Mouse (Mus musculus): Measurements from ENCODE around the gene Plcl2. TPM values are rescaled to one million over a fixed set of nuclear protein-coding genes. Genes with fewer than 3 reads are reported as not detected.

Plcl2 gene
- total RNA-seq, 1 experiment = 2.7 TPM

- Histone ChIP-seq H3K27ac (ENCODE audit: insufficient read depth, low read depth, low read length, poor library complexity, severe bottlenecking) (no peak overlapping the region), H3K9ac (ENCODE audit: insufficient read depth, low read depth, low read length, poor library complexity, severe bottlenecking) (no peak overlapping the region), H3K4me1 (ENCODE audit: control insufficient read depth in 2 of 2, insufficient read depth in 2 of 2, low read length in 2 of 2, poor library complexity in 1 of 2) (no peaks in the 10 kb centered on the region), H3K36me3 (ENCODE audit: control insufficient read depth, insufficient read depth, low read length, poor library complexity, severe bottlenecking) (no peaks in the 10 kb centered on the region), H3K9me3 (ENCODE audit: control insufficient read depth, insufficient read depth, low read depth, low read length) (no peaks in the 10 kb centered on the region), H3K4me3 (ENCODE audit: insufficient read depth in 1 of 2, low read depth in 1 of 2, low read length in 2 of 2, poor library complexity in 1 of 2, severe bottlenecking in 1 of 2) (no peak overlapping the region)
- in situ Hi-C loops (cut with MboI; ENCODE audit: low sequenced_read_pairs in 2 of 2, unreplicated experiment in 2 of 2) = no loop called here
- TF ChIP-seq CHD2 (IDR thresholded peaks at IDR 0.05; ENCODE audit: low read depth, low read length) (no peak), ZNF384 (IDR thresholded peaks at IDR 0.05; ENCODE audit: low read depth, low read length) (no peak), HCFC1 (IDR thresholded peaks at IDR 0.05; ENCODE audit: borderline replicate concordance, insufficient read depth, low read length) (no peak), MAFK (IDR thresholded peaks at IDR 0.05; ENCODE audit: insufficient read depth, low read depth, low read length) (no peak), ZC3H11A (IDR thresholded peaks at IDR 0.05; ENCODE audit: borderline replicate concordance, low read depth, low read length) (no peak)
- DNase-seq (ENCODE audit: low read depth, low spot score) = no peak
These were observed 39.4 kb upstream of the Plcl2 start for GRCm38 (mm10) chr17:50469543-50470431.

- H3K9me3 ChIP-seq (ENCODE audit: control insufficient read depth, insufficient read depth, low read depth, low read length) = no peaks in the 10 kb centered on the region
- H3K9ac ChIP-seq (ENCODE audit: insufficient read depth, low read depth, low read length, poor library complexity, severe bottlenecking) = no peak overlapping the region
- no peak for DNase-seq (ENCODE audit: low read depth, low spot score)
- H3K4me3 ChIP-seq (ENCODE audit: insufficient read depth in 1 of 2, low read depth in 1 of 2, low read length in 2 of 2, poor library complexity in 1 of 2, severe bottlenecking in 1 of 2) = no peak overlapping the region
- in situ Hi-C loops (cut with MboI; ENCODE audit: low sequenced_read_pairs in 2 of 2, unreplicated experiment in 2 of 2) = no loop called here
- no peak overlapping the region for H3K27ac ChIP-seq (ENCODE audit: insufficient read depth, low read depth, low read length, poor library complexity, severe bottlenecking)
- no peaks in the 10 kb centered on the region for H3K36me3 ChIP-seq (ENCODE audit: control insufficient read depth, insufficient read depth, low read length, poor library complexity, severe bottlenecking)
- no peak for TF ChIP-seq MAFK (IDR thresholded peaks at IDR 0.05; ENCODE audit: insufficient read depth, low read depth, low read length)
- TF ChIP-seq ZNF384 (IDR thresholded peaks at IDR 0.05; ENCODE audit: low read depth, low read length) = no peak
- no peak for TF ChIP-seq ZC3H11A (IDR thresholded peaks at IDR 0.05; ENCODE audit: borderline replicate concordance, low read depth, low read length)
- no peak for TF ChIP-seq HCFC1 (IDR thresholded peaks at IDR 0.05; ENCODE audit: borderline replicate concordance, insufficient read depth, low read length)
- TF ChIP-seq CHD2 (IDR thresholded peaks at IDR 0.05; ENCODE audit: low read depth, low read length) = no peak
- no peaks in the 10 kb centered on the region for H3K4me1 ChIP-seq (ENCODE audit: control insufficient read depth in 2 of 2, insufficient read depth in 2 of 2, low read length in 2 of 2, poor library complexity in 1 of 2)
These were observed 38.6 kb upstream of the Plcl2 start for GRCm38 (mm10) chr17:50470432-50471078.

GRCm38 (mm10) chr17:50471230-50471629 lies 38.0 kb upstream of the Plcl2 start:
- TF ChIP-seq MAFK (IDR thresholded peaks at IDR 0.05; ENCODE audit: insufficient read depth, low read depth, low read length) (no peak), CHD2 (IDR thresholded peaks at IDR 0.05; ENCODE audit: low read depth, low read length) (no peak), ZC3H11A (IDR thresholded peaks at IDR 0.05; ENCODE audit: borderline replicate concordance, low read depth, low read length) (no peak), ZNF384 (IDR thresholded peaks at IDR 0.05; ENCODE audit: low read depth, low read length) (no peak), HCFC1 (IDR thresholded peaks at IDR 0.05; ENCODE audit: borderline replicate concordance, insufficient read depth, low read length) (no peak)
- Histone ChIP-seq H3K4me3 (ENCODE audit: insufficient read depth in 1 of 2, low read depth in 1 of 2, low read length in 2 of 2, poor library complexity in 1 of 2, severe bottlenecking in 1 of 2) (no peak overlapping the region), H3K27ac (ENCODE audit: insufficient read depth, low read depth, low read length, poor library complexity, severe bottlenecking) (no peak overlapping the region), H3K9me3 (ENCODE audit: control insufficient read depth, insufficient read depth, low read depth, low read length) (no peaks in the 10 kb centered on the region), H3K4me1 (ENCODE audit: control insufficient read depth in 2 of 2, insufficient read depth in 2 of 2, low read length in 2 of 2, poor library complexity in 1 of 2) (no peaks in the 10 kb centered on the region), H3K9ac (ENCODE audit: insufficient read depth, low read depth, low read length, poor library complexity, severe bottlenecking) (no peak overlapping the region), H3K36me3 (ENCODE audit: control insufficient read depth, insufficient read depth, low read length, poor library complexity, severe bottlenecking) (no peaks in the 10 kb centered on the region)
- in situ Hi-C loops (cut with MboI; ENCODE audit: low sequenced_read_pairs in 2 of 2, unreplicated experiment in 2 of 2) = no loop called here
- no peak for DNase-seq (ENCODE audit: low read depth, low spot score)

- peak; percentile 82 for TF ChIP-seq MAFK (IDR thresholded peaks at IDR 0.05; ENCODE audit: insufficient read depth, low read depth, low read length)
- no peak for TF ChIP-seq ZNF384 (IDR thresholded peaks at IDR 0.05; ENCODE audit: low read depth, low read length)
- no peak for TF ChIP-seq CHD2 (IDR thresholded peaks at IDR 0.05; ENCODE audit: low read depth, low read length)
- no peaks in the 10 kb centered on the region for H3K36me3 ChIP-seq (ENCODE audit: control insufficient read depth, insufficient read depth, low read length, poor library complexity, severe bottlenecking)
- no peak overlapping the region for H3K27ac ChIP-seq (ENCODE audit: insufficient read depth, low read depth, low read length, poor library complexity, severe bottlenecking)
- no peak overlapping the region for H3K4me3 ChIP-seq (ENCODE audit: insufficient read depth in 1 of 2, low read depth in 1 of 2, low read length in 2 of 2, poor library complexity in 1 of 2, severe bottlenecking in 1 of 2)
- in situ Hi-C loops (cut with MboI; ENCODE audit: low sequenced_read_pairs in 2 of 2, unreplicated experiment in 2 of 2) = no loop called here
- no peaks in the 10 kb centered on the region for H3K9me3 ChIP-seq (ENCODE audit: control insufficient read depth, insufficient read depth, low read depth, low read length)
- H3K9ac ChIP-seq (ENCODE audit: insufficient read depth, low read depth, low read length, poor library complexity, severe bottlenecking) = no peak overlapping the region
- H3K4me1 ChIP-seq (ENCODE audit: control insufficient read depth in 2 of 2, insufficient read depth in 2 of 2, low read length in 2 of 2, poor library complexity in 1 of 2) = no peaks in the 10 kb centered on the region
- DNase-seq (ENCODE audit: low read depth, low spot score) = no peak
These were observed 31.9 kb upstream of the Plcl2 start for GRCm38 (mm10) chr17:50477277-50477676.

All from ES-E14 (cell line).